Mouse (Mus musculus): ENCODE measurements at regions not wholly inside any gene's neighbourhood (a gene's known extent, or its start where the extent isn't known, plus 50 kb on each side); places are given as distances from the start of the nearest gene placed in this dataset.

DNA sequence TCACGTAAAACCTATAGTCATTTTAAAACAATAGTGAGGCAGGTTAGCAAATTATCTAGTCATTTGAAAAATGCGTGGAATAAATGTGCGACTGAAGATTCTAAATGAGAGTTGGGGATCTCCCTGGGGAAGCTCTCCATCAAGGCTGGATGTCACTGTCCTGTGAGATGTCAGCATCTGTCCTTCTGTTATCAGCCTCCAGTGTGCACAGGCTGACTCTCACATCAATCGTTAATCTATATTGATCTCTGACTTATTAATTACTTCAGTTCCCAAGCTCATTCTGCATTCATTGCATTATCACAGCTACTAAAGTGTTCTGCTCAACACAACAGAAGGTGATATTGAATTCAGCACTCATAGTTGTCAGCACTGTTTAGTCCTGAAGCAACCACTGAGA, 574.1 kb upstream of the Stxbp6 start:
- TF ChIP-seq TCF12 (IDR thresholded peaks at IDR 0.05; ENCODE audit: low read depth, low read length) (no peak), CTCF (conservative IDR thresholded peaks at IDR 0.05 in 1 of 2, IDR thresholded peaks at IDR 0.05 in 1 of 2; ENCODE audit: low read depth in 2 of 2, low read length in 2 of 2) (no peak), EP300 (IDR thresholded peaks at IDR 0.05; ENCODE audit: low read length) (no peak), POLR2A (IDR thresholded peaks at IDR 0.05; ENCODE audit: low read depth, low read length) (no peak), NELFE (IDR thresholded peaks at IDR 0.05; ENCODE audit: low read depth, low read length) (no peak), CHD1 (IDR thresholded peaks at IDR 0.05; ENCODE audit: low read depth, low read length) (no peak), E2F4 (IDR thresholded peaks at IDR 0.05; ENCODE audit: insufficient replicate concordance, low read depth, low read length) (no peak), RAD21 (IDR thresholded peaks at IDR 0.05; ENCODE audit: low read depth, low read length) (no peak), MEF2A (IDR thresholded peaks at IDR 0.05; ENCODE audit: borderline replicate concordance, low read depth, low read length) (no peak)

Data from CH12.LX (cell line).